Mouse (Mus musculus): ENCODE data around the gene Tmtc1.

DNA sequence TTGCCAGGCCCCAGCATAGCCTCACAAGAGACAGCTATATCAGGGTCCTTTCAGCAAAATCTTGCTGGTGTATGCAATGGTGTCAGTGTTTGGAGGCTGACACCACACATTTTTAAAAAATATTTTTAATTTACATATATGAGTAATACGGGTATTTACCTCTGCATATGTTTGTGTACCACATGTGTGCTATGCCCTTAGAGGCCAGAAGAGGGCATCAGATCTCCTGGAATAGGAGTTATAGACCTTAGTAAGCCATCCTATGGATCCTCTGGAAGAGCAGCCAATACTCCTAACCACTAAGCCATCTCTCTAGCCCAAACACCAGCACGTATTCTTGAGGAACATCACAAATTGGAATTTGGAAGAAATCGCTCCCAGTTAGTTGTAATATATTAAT, 48.9 kb downstream of the Tmtc1 start:
- TF ChIP-seq CTCF (conservative IDR thresholded peaks at IDR 0.05; ENCODE audit: low read length) (peak; percentile 68), POU5F1 (IDR thresholded peaks at IDR 0.05; ENCODE audit: borderline replicate concordance, low read length) (no peak)

All from E14TG2a.4 (cell line).